Comparison of ENCODE assay signal across 9 mouse cellular contexts in the genomic region with DNA sequence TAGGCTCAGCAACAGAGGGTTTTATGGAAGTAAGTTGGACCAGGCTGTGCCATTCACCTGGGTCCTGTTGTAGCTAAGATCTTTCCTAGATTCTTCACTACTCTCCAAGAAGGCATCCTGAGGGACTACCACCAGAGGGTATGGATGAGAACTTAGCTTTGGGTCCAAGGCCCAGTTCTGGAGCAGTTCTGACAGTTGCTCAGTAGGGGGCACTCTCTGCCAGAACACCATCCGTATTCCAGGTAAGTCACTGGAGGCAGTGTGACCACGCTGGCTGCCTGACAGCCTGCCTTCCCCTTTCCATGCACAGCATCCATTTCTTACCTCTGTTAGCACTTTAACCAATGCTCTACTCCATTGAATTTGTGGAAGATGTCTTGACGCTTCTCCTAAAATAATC.
DNase-seq lines count a peak whose midpoint lies in the region; ATAC-seq and TF ChIP-seq lines count a peak whose summit lies in the region.
"Had no signal": no experiment of that assay in that cellular context is flagged by ENCODE, and none has a peak within 500 bp of the region (broad histone marks: within the 10 kb centered on the region; RNA-seq: fewer than 3 reads in every experiment).

No protein-coding gene starts in this region.

- peak; percentile 70; the same call in 1 of the 2 replicates for ATAC-seq in kidney, embryonic 16.5 days (ENCODE audit: low FRiP score, low TSS enrichment)
- ATAC-seq in limb, embryonic 14.5 days (ENCODE audit: low FRiP score, low read depth) = peak; percentile 23; the same call in 1 of the 2 replicates

- H3K27me3 ChIP-seq in kidney, embryonic 16.5 days (ENCODE audit: insufficient read depth, low read length) = no peaks in the 10 kb centered on the region
- H3K27me3 ChIP-seq in limb, embryonic 14.5 days (ENCODE audit: control insufficient read depth, insufficient read depth, low read length) = no peaks in the 10 kb centered on the region
- H3K27me3 ChIP-seq: embryonic facial prominence, embryonic 12.5 days had no signal

- peak; percentile 32 for DNase-seq in 3134 (ENCODE audit: extremely low read depth, insufficient read length, low spot score)
- DNase-seq in Muller cell, postnatal 12 days (ENCODE audit: inconsistent ontology term) = peak; percentile 50
- DNase-seq in cerebellum, adult 9-11 months = peak; percentile 43
- DNase-seq in gastrocnemius, adult 8-10 months (ENCODE audit: low spot score in 2 of 2) = peak; percentile 6 to 17
- DNase-seq in limb, embryonic 14.5 days (ENCODE audit: low spot score) = peak; percentile 48
- DNase-seq in ovary, postnatal 14 days (ENCODE audit: low spot score) = peak; percentile 58
- DNase-seq in thymus, postnatal 25 days = peak; percentile 43

- H3K36me3 ChIP-seq in kidney, embryonic 16.5 days (ENCODE audit: insufficient read depth, low read length) = no peaks in the 10 kb centered on the region
- no peaks in the 10 kb centered on the region for H3K36me3 ChIP-seq in limb, embryonic 14.5 days (ENCODE audit: control insufficient read depth, insufficient read depth, low read length)
- H3K36me3 ChIP-seq: embryonic facial prominence, embryonic 12.5 days had no signal

- no peak for TF ChIP-seq POLR2A in limb, embryonic 14.5 days (IDR thresholded peaks at IDR 0.05; ENCODE audit: borderline replicate concordance, extremely low read depth, insufficient read depth, insufficient read length)

- H3K4me2 ChIP-seq in kidney, embryonic 16.5 days (replicated peaks; ENCODE audit: low read depth, low read length) = no peak overlapping the region
- H3K4me2 ChIP-seq in limb, embryonic 14.5 days (replicated peaks; ENCODE audit: low read depth, low read length, severe bottlenecking) = no peak overlapping the region
- H3K4me2 ChIP-seq: embryonic facial prominence, embryonic 12.5 days had no signal

- H3K4me3 ChIP-seq in kidney, embryonic 16.5 days (ENCODE audit: low read length) = no peak overlapping the region
- H3K4me3 ChIP-seq in limb, embryonic 14.5 days (replicated peaks; ENCODE audit: low read length) = no peak overlapping the region
- H3K4me3 ChIP-seq: embryonic facial prominence, embryonic 12.5 days had no signal

- H3K4me1 ChIP-seq in kidney, embryonic 16.5 days (ENCODE audit: insufficient read depth, low read length) = no peaks in the 10 kb centered on the region
- H3K4me1 ChIP-seq in limb, embryonic 14.5 days (ENCODE audit: control insufficient read depth, insufficient read depth, low read length) = no peaks in the 10 kb centered on the region
- H3K4me1 ChIP-seq: embryonic facial prominence, embryonic 12.5 days had no signal

- WGBS in kidney, embryonic 16.5 days = 16% methylated on average over 3 of the region's 3 CpGs
- WGBS in limb, embryonic 14.5 days = 19% methylated on average over 3 of the region's 3 CpGs

- no peak overlapping the region for H3K27ac ChIP-seq in kidney, embryonic 16.5 days (ENCODE audit: low read length)
- H3K27ac ChIP-seq in limb, embryonic 14.5 days (replicated peaks; ENCODE audit: low read depth, low read length) = no peak overlapping the region
- H3K27ac ChIP-seq: embryonic facial prominence, embryonic 12.5 days had no signal

- no peak overlapping the region for H3K9ac ChIP-seq in kidney, embryonic 16.5 days (replicated peaks; ENCODE audit: low read length)
- no peak overlapping the region for H3K9ac ChIP-seq in limb, embryonic 14.5 days (ENCODE audit: low read depth, low read length, severe bottlenecking)
- H3K9ac ChIP-seq: embryonic facial prominence, embryonic 12.5 days had no signal

- no peaks in the 10 kb centered on the region for H3K9me3 ChIP-seq in kidney, embryonic 16.5 days (ENCODE audit: low read length)
- H3K9me3 ChIP-seq in limb, embryonic 14.5 days (ENCODE audit: control insufficient read depth, low read length) = no peaks in the 10 kb centered on the region
- H3K9me3 ChIP-seq: embryonic facial prominence, embryonic 12.5 days had no signal
